Mouse (Mus musculus): ENCODE data around the gene Sox13.

Sox13 gene

GRCm38 (mm10) chr1:133446291-133446690 is 22.1 kb upstream of the Sox13 start:
- DNase-seq (ENCODE audit: low read depth, low spot score), result no peak
- no peaks in the 10 kb centered on the region for H3K27me3 ChIP-seq (ENCODE audit: control insufficient read depth, insufficient read depth, low read length, poor library complexity, severe bottlenecking)
- no peaks in the 10 kb centered on the region for H3K36me3 ChIP-seq (ENCODE audit: control insufficient read depth, insufficient read depth, low read length, poor library complexity, severe bottlenecking)

DNA sequence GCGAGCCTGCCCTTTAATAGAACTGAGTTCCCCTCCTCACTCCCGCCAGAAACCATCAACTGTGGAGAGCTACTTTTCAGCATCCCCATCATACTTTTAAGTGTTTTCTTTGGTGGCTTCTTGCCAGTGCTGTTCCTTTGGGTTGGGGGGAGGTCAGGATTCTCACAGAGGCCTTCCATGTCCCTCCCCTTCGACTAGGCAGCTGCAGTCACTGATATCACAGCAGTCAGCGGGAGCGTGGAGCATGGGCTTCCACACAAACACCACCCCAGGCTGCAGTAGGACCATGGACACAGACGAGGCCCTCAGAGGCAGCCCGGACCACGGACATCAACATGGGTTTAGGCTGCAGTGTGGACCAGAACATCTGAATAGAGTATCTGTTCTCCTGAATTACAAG is 20.1 kb upstream of the Sox13 start:
- DNase-seq (ENCODE audit: low read depth, low spot score), result no peak
- Histone ChIP-seq H3K36me3 (ENCODE audit: control insufficient read depth, insufficient read depth, low read length, poor library complexity, severe bottlenecking) (no peaks in the 10 kb centered on the region), H3K27me3 (ENCODE audit: control insufficient read depth, insufficient read depth, low read length, poor library complexity, severe bottlenecking) (no peaks in the 10 kb centered on the region)

GRCm38 (mm10) chr1:133437916-133438683 is 13.9 kb upstream of the Sox13 start:
- H3K27me3 ChIP-seq (ENCODE audit: control insufficient read depth, insufficient read depth, low read length, poor library complexity, severe bottlenecking), result no peaks in the 10 kb centered on the region
- no peak for DNase-seq (ENCODE audit: low read depth, low spot score)
- no peaks in the 10 kb centered on the region for H3K36me3 ChIP-seq (ENCODE audit: control insufficient read depth, insufficient read depth, low read length, poor library complexity, severe bottlenecking)

- Histone ChIP-seq H3K36me3 (ENCODE audit: control insufficient read depth, insufficient read depth, low read length, poor library complexity, severe bottlenecking) (no peaks in the 10 kb centered on the region), H3K27me3 (ENCODE audit: control insufficient read depth, insufficient read depth, low read length, poor library complexity, severe bottlenecking) (no peaks in the 10 kb centered on the region)
- DNase-seq (ENCODE audit: low read depth, low spot score), result no peak
These were observed 10.6 kb upstream of the Sox13 start for GRCm38 (mm10) chr1:133434756-133435112.

GRCm38 (mm10) chr1:133434018-133434755 is 10.0 kb upstream of the Sox13 start:
- DNase-seq (ENCODE audit: low read depth, low spot score), result no peak
- no peaks in the 10 kb centered on the region for H3K36me3 ChIP-seq (ENCODE audit: control insufficient read depth, insufficient read depth, low read length, poor library complexity, severe bottlenecking)
- no peaks in the 10 kb centered on the region for H3K27me3 ChIP-seq (ENCODE audit: control insufficient read depth, insufficient read depth, low read length, poor library complexity, severe bottlenecking)

DNA sequence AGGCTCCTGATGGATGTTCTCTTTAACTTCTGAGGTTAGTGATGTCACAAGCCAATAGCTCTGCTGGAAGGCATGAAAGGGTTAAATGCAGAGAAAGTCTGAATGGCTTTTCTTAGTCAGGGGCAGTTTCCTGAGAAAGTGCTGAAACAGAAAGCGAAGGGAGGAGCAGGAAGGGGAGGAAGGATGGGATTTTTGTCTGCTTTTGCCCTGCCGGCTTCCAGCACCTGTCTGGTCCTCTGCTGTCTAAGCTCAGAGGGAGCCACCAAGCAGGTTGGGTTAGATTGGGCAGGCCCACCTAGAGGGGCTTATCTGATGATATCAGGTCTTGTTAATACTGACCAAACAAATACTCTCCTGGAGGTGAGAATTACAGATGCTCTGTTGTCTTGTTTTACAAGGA is 8.4 kb upstream of the Sox13 start:
- H3K27me3 ChIP-seq (ENCODE audit: control insufficient read depth, insufficient read depth, low read length, poor library complexity, severe bottlenecking), result no peaks in the 10 kb centered on the region
- no peak for DNase-seq (ENCODE audit: low read depth, low spot score)

GRCm38 (mm10) chr1:133431133-133431532 is 7.0 kb upstream of the Sox13 start:
- no peak for DNase-seq (ENCODE audit: low read depth, low spot score)
- H3K27me3 ChIP-seq (ENCODE audit: control insufficient read depth, insufficient read depth, low read length, poor library complexity, severe bottlenecking), result no peaks in the 10 kb centered on the region
- H3K36me3 ChIP-seq (ENCODE audit: control insufficient read depth, insufficient read depth, low read length, poor library complexity, severe bottlenecking), result no peaks in the 10 kb centered on the region

More for the DNA sequence above, 8.4 kb upstream of the Sox13 start:
- no peaks in the 10 kb centered on the region for H3K36me3 ChIP-seq (ENCODE audit: control insufficient read depth, insufficient read depth, low read length, poor library complexity, severe bottlenecking)

DNA sequence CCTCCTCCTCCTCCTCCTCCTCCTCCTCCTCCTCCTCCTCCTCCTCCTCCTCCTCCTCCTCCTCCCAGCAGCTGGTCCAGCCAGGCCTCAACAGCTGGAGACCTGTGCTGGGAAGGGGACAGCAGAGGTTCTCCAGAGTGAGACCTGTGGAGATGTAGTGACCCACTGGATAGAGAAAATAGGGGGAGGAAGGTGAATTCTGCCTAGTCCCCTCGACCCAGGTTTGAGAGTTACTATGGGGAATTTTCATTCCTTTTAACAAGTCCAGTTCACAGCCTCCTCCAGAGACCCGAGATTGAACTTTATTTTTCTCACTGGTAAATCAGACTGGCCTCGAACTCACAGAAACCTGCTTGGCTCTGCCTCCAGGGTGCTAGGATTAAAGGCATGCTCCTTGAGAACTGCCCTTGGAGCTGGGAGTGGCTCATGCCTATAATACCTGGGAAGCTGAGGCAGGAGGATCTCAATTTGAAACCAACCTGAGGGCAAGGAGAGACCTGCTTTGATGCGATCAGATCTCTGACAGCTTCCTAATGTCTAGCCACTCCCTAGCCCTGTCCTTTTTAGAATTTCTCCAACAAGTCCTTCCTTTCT is 467 bp upstream of the Sox13 start:
- DNase-seq (ENCODE audit: low read depth, low spot score), result no peak
- no peaks in the 10 kb centered on the region for H3K36me3 ChIP-seq (ENCODE audit: control insufficient read depth, insufficient read depth, low read length, poor library complexity, severe bottlenecking)
- H3K27me3 ChIP-seq (ENCODE audit: control insufficient read depth, insufficient read depth, low read length, poor library complexity, severe bottlenecking), result no peaks in the 10 kb centered on the region

- no peak for DNase-seq (ENCODE audit: low read depth, low spot score)
- Histone ChIP-seq H3K27me3 (ENCODE audit: control insufficient read depth, insufficient read depth, low read length, poor library complexity, severe bottlenecking) (no peaks in the 10 kb centered on the region), H3K36me3 (ENCODE audit: control insufficient read depth, insufficient read depth, low read length, poor library complexity, severe bottlenecking) (no peaks in the 10 kb centered on the region)
These were observed 1.0 kb downstream of the Sox13 start for GRCm38 (mm10) chr1:133423166-133423542.

DNA sequence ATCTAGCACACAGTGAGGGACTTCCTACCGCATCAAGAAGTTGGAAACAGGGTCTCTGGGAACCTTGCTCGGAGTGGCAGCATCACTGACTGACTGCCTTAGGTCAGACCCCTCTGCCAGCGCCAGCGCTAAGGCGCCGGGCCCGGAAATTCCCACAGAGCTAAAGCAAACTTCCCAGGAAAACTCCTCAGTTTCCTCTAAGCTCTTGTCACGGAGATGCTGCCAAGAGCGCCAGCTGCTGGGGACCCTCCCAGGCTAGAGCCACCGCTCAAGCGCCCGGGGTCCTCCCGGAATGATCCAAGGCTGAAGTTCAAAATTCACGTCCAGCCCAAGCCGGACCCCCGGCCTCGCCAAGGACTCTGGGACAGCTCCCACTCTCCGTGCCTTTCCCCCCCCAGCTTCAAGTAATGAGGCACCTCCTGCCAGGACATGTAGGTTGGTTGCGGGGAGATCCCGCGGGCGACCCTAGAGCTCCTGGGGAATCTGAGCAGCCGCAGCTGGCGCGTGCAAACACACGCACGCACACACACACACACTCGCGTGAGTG is 1.5 kb downstream of the Sox13 start:
- H3K36me3 ChIP-seq (ENCODE audit: control insufficient read depth, insufficient read depth, low read length, poor library complexity, severe bottlenecking), result no peaks in the 10 kb centered on the region
- DNase-seq (ENCODE audit: low read depth, low spot score), result no peak

GRCm38 (mm10) chr1:133421975-133422570 is 2.1 kb downstream of the Sox13 start:
- no peaks in the 10 kb centered on the region for H3K27me3 ChIP-seq (ENCODE audit: control insufficient read depth, insufficient read depth, low read length, poor library complexity, severe bottlenecking)
- H3K36me3 ChIP-seq (ENCODE audit: control insufficient read depth, insufficient read depth, low read length, poor library complexity, severe bottlenecking), result no peaks in the 10 kb centered on the region
- DNase-seq (ENCODE audit: low read depth, low spot score), result no peak

More for the DNA sequence above, 1.5 kb downstream of the Sox13 start:
- no peaks in the 10 kb centered on the region for H3K27me3 ChIP-seq (ENCODE audit: control insufficient read depth, insufficient read depth, low read length, poor library complexity, severe bottlenecking)

GRCm38 (mm10) chr1:133421061-133421460 is 3.1 kb downstream of the Sox13 start:
- H3K27me3 ChIP-seq (ENCODE audit: control insufficient read depth, insufficient read depth, low read length, poor library complexity, severe bottlenecking), result no peaks in the 10 kb centered on the region
- H3K36me3 ChIP-seq (ENCODE audit: control insufficient read depth, insufficient read depth, low read length, poor library complexity, severe bottlenecking), result no peaks in the 10 kb centered on the region
- DNase-seq (ENCODE audit: low read depth, low spot score), result no peak

DNA sequence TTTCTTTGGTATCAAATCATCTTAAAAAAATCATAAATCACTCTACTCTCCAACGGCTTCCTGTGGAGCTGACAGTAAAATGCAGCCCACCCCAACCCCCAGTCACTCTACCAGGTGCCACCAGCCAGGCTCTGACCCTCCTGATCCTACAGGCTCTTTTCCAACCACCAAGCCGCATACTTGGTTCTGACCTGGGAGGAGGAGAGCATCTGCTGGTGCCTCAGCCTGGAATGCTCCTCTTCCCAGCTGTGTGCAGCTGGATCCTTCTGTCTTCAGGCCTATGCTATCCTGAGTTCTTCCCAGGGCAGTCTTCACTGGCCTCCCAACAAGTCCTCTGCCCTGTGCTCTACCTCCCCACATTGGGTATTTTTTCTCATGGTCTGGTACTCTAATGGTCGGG is 3.7 kb downstream of the Sox13 start:
- no peaks in the 10 kb centered on the region for H3K27me3 ChIP-seq (ENCODE audit: control insufficient read depth, insufficient read depth, low read length, poor library complexity, severe bottlenecking)
- H3K36me3 ChIP-seq (ENCODE audit: control insufficient read depth, insufficient read depth, low read length, poor library complexity, severe bottlenecking), result no peaks in the 10 kb centered on the region
- no peak for DNase-seq (ENCODE audit: low read depth, low spot score)

DNA sequence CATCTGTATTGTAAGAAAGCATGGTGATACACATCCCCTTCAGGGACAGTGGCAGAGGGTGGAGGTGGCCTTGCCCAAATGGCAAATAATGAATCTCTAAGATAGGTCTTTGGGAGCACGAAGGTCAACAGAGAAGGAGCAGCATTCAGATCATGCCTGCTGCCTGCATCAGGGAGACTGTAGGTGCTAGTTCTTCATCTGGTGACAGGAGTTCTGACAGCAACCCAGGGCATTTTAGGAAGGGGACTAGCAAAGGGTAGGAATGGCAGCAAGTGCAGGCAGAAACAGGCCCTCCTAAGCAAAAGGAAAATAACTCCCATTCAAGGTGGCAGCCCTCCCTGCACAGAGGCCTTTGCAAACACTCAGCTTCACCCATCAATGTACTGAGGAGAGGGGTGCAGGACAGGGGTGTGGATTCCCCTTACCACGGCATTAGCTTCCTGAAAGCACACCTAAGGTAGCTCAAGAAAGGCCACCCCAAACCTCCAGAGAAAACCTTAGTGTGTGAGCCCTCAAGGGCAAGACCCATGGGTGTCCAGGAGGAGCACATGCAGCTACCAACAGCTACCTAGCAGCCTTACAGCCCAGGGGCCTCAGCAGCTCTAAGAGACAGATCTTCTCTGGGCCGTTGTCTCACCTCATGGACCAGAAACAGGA is 4.9 kb downstream of the Sox13 start:
- no peak for DNase-seq (ENCODE audit: low read depth, low spot score)
- no peaks in the 10 kb centered on the region for H3K27me3 ChIP-seq (ENCODE audit: control insufficient read depth, insufficient read depth, low read length, poor library complexity, severe bottlenecking)
- H3K36me3 ChIP-seq (ENCODE audit: control insufficient read depth, insufficient read depth, low read length, poor library complexity, severe bottlenecking), result no peaks in the 10 kb centered on the region
